Mouse (Mus musculus) effector memory CD4-positive, alpha-beta T cell, adult 5 months (primary cell): ENCODE data around the gene Olfr1209. TPM values are rescaled to one million over a fixed set of nuclear protein-coding genes. Genes with fewer than 3 reads are reported as not detected.

Experiments used
- polyA plus RNA-seq: library from polyadenylated mRNA; unstranded; fragments of 100-300 nt; shearing (Covaris generic); gene quantifications from one replicate; pipeline ENCODE4 v1.2.1, GENCODE M21; 2017

Olfr1209 gene
- polyA plus RNA-seq = not detected

DNA sequence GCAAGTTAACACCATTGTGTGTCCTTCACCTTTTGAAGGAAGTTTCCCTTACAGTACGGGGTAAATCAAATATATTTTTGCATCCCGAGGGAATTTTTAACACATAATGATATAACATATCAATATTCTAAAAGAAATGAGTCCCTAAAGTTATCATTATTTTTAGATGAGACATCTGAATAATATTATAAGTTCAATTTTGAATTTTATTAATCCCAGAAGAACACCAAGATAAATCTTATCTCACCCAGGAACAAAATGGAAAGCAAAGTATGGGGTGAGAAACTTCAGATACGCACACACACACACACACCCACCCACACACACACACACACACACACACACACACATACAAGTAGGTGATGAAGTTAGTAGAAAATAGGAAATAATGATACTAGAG lies at the start of gene Olfr1209:
TSS of gene Olfr1209 (minus strand) at position 101 of the 400 bp plus-strand sequence.

GRCm38 (mm10) chr2:88953669-88954068 lies 38.7 kb upstream of the Olfr1209 start, which contains the start of gene Olfr1212:
Olfr1212 (plus strand) TSS chr2:88953969.

DNA sequence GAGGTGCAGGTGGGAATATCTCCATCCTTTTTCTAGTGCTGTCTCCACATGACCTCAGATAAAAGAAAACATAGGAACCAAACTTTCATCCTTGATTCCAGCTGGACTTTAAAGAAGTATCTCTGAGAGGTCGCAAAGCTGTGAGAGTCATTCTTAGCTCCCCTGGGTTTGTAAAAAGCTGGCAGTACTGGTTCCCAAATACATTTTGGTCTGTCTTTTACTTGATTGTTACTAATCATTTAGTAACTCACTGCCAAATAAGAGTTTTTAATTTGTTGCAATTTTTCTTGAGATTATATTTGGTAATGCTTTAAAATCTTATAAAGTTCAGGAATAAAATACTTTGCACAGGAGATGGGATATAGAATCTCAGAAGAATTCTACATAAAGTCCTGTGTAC lies 23.1 kb upstream of the Olfr1209 start, which contains the start of gene Olfr1211:
TSS of gene Olfr1211 (minus strand) at position 101 of the 400 bp plus-strand sequence.

DNA sequence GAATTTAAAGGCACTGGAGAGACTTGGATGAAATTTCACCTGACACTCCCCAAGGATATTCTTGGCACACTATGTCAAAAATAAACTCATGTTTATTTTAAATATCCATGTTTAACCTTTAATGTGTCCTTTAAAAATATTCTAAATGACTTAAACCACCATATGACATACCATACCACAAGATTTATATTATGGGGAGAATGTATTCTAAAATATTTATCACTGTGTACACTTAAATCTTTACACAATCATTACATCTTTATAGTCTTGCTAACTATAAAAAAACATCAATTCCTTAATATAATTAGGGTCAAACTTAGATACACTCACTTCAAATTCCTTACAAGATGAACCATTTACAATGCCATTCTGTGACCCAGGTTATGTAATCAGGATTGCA lies 12.7 kb downstream of the Olfr1209 start, which contains the start of gene Olfr1208:
TSS of gene Olfr1208 (minus strand) at position 101 of the 400 bp plus-strand sequence.

GRCm38 (mm10) chr2:88862931-88863330 lies 52.0 kb downstream of the Olfr1209 start, which contains the start of gene Olfr1206:
Olfr1206 (plus strand) TSS chr2:88863231.

Other genes starting within 250 kb of the Olfr1209 start
- gene Olfr1193, start 239.5 kb downstream of the Olfr1209 start, polyA plus RNA-seq = not detected
- not detected for gene Olfr1195, start 226.0 kb downstream of the Olfr1209 start, polyA plus RNA-seq
- not detected for gene Olfr1196, start 210.6 kb downstream of the Olfr1209 start, polyA plus RNA-seq
- not detected for gene Olfr1197, start 182.8 kb downstream of the Olfr1209 start, polyA plus RNA-seq
- gene Olfr1198, start 163.8 kb downstream of the Olfr1209 start, polyA plus RNA-seq = not detected
- gene Olfr1199, start 154.7 kb downstream of the Olfr1209 start, polyA plus RNA-seq = not detected
- gene Olfr1200, start 144.7 kb downstream of the Olfr1209 start, polyA plus RNA-seq = not detected
- gene Olfr1201, start 122.1 kb downstream of the Olfr1209 start, polyA plus RNA-seq = not detected
- 0.19 TPM for gene Olfr1202, start 100.7 kb downstream of the Olfr1209 start, polyA plus RNA-seq
- not detected for gene Olfr1205, start 85.4 kb downstream of the Olfr1209 start, polyA plus RNA-seq
- not detected for gene Olfr1204, start 65.9 kb downstream of the Olfr1209 start, polyA plus RNA-seq
- gene Olfr1206, start 51.9 kb downstream of the Olfr1209 start, polyA plus RNA-seq = 0.24 TPM
- gene Olfr1208, start 12.8 kb downstream of the Olfr1209 start, polyA plus RNA-seq = not detected
- not detected for gene Olfr1211, start 23.0 kb upstream of the Olfr1209 start, polyA plus RNA-seq
- gene Olfr1212, start 38.8 kb upstream of the Olfr1209 start, polyA plus RNA-seq = not detected
- gene Gm13762, start 65.1 kb upstream of the Olfr1209 start, polyA plus RNA-seq = not detected
- gene Olfr1214, start 77.5 kb upstream of the Olfr1209 start, polyA plus RNA-seq = not detected
- gene Olfr1215, start 91.8 kb upstream of the Olfr1209 start, polyA plus RNA-seq = 0.19 TPM
- not detected for gene Olfr1216, start 103.2 kb upstream of the Olfr1209 start, polyA plus RNA-seq
- not detected for gene Olfr1217, start 116.9 kb upstream of the Olfr1209 start, polyA plus RNA-seq
- not detected for gene Olfr1218, start 146.0 kb upstream of the Olfr1209 start, polyA plus RNA-seq
- gene Olfr1219, start 168.4 kb upstream of the Olfr1209 start, polyA plus RNA-seq = not detected
- gene Olfr1220, start 191.7 kb upstream of the Olfr1209 start, polyA plus RNA-seq = 0.09 TPM
- not detected for gene Olfr1221, start 202.1 kb upstream of the Olfr1209 start, polyA plus RNA-seq
- not detected for gene Olfr1222, start 217.9 kb upstream of the Olfr1209 start, polyA plus RNA-seq
- gene Olfr1223, start 236.4 kb upstream of the Olfr1209 start, polyA plus RNA-seq = not detected
- not detected for gene Olfr1224-ps1, start 248.9 kb upstream of the Olfr1209 start, polyA plus RNA-seq